Mouse (Mus musculus) heart, postnatal 25 days (tissue): ENCODE data around the gene Shb. TPM values are rescaled to one million over a fixed set of nuclear protein-coding genes. Genes with fewer than 3 reads are reported as not detected.
"Not testable (repeated sequence)": the region's sequence is repeated elsewhere in the genome, so short reads cannot be mapped to it uniquely, and the experiment has no call there.

Experiments used
- DNase-seq: peaks from one replicate; pipeline ENCODE4 v3.0.0; 2022; ENCODE audit warnings: low spot score
- intact Hi-C: fragments of 180-260 bp; cut with DNase I; formaldehyde crosslinking; loops from one replicate; pipeline ENCODE4 v1.15.1; 2025
- microRNA-seq: library from miRNA; unstranded; fragments of <30 nt; microRNA quantifications from one replicate; pipeline ENCODE4 v1.2.0, GENCODE M21; 2022
- total RNA-seq, 2 experiments: library from RNA; stranded (reverse); gene quantifications; 2 replicates each; pipeline ENCODE4 v1.2.3; 2021

Gene Shb
- total RNA-seq, 2 experiments from 2014 or later = 34.9 to 37.7 TPM

DNA sequence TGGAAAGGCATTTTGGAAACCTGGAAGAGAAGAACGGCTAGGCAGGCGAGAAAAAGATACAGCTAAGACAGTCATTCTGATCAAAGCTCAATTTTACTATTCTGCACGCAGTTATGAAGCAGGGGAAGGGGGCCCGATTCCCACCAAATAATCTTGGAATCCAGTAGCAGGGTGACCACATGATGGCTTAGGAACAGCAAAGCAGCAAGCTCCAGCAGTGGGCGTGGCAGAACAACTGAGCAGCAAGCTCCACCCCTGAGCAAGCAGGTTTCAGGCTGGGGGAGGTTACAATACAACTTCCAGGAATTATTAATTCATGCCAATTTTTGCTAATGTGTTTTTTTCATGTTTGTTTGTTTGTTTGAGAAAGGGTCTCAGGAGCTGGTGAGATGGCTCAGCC lies 145.0 kb downstream of the Shb start:
- intact Hi-C loops, DNase-seq: not testable (repeated sequence)

DNA sequence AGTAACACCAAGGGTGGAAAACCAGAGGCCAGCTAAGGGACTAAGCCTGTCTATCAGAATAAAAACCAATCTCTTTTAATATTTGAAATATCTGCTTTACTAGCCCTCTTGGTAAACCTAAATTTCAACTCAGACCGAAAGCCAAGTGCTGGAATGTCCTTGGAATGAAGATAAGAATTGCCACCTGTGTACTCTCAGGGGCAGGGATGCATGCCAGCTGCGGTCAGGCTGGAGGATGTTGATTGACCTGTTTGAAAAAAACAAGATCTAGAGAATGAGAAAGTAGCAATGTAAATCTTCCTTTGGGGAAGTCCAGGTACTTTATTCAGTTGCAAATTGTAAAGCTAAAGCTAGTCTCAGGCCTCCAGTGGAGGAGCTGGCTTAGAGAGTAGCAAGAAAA lies 150.1 kb downstream of the Shb start:
- intact Hi-C loops, DNase-seq: not testable (repeated sequence)

DNA sequence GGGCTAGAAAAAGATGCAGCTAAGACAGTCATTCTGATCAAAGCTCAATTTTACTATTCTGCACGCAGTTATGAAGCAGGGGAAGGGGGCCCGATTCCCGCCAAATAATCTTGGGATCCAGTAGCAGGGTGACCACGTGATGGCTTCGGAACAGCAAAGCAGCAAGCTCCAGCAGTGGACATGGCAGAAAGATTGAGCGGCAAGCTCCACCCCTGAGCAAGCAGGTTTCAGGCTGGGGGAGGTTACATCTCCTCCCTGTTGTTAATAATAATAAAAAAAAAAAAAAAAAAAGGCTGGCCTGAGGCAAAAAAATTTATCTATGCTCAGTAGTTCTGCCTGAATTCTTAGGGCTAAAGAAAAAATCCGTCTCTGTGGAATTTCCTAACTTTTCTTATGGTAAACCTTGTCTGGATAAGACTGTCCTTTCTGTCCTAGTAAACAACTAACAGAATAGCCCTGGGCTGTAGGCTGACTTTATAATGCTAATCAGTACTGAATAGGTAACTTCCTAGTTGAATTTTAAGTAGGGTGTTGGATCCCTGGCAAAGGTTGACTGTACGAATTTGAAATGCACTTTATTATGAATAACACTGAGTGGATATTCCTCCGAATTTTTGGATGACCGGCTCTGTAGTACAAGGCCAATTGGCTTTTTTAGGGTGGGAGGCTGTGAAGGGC lies 151.2 kb downstream of the Shb start:
- intact Hi-C loops = not testable (repeated sequence)

DNA sequence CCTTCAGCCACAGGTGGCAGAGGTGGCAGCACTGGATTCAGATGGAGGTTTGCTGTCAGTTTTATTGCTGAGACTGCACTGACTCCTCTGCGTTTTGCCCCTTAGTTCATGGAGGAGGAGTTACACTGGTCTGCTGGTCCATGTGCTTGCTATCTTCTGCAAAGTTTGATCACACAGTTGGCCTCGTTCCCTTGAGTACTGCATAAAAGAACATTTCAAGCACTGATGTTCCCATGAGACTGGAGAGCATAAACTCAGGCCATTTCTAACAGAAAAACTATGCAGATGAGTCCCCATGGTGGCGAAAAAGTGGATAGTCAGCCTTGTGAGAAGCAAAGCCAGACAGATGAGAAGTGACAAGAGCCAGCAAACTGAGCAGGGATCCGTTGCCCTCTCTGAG lies 155.7 kb downstream of the Shb start:
- intact Hi-C loops = no loop called here
- DNase-seq = no peak

More for the DNA sequence above, 151.2 kb downstream of the Shb start:
- not testable (repeated sequence) for DNase-seq

DNA sequence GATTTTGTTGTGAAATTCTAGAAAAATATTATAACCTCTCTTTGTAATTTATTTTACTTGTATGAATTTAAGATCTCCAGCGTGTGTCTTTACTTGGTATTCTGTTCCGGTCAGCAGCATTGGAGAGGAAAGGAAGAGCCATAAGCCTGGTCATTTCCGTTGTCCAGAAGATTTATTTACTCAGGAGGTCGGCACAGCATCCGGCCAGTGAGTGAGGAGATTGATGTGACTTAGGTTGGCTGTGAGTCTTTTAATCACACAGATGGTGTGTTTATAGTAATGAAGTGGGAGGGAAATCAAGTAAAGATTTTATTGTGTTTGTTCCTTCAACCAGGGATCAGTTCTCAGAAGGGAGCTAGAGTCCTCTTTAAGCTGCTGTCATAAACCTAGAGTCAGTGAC lies 157.4 kb downstream of the Shb start:
- no peak for DNase-seq
- intact Hi-C loops = no loop called here

Small RNA genes within 50 kb of the gene (microRNA-seq; reads per million reads assigned to microRNA genes)
- gene Gm22518 (not detected), gene Gm25692 (not detected)

Other genes with a start within 250 kb of the Shb start
- gene Trmt10b, start 235.3 kb downstream of the Shb start, total RNA-seq = 1 to 10 TPM; 3.5 to 6.2 TPM
- 10 to 100 TPM; 12.5 to 14.3 TPM for gene Dcaf10, start 190.4 kb downstream of the Shb start, total RNA-seq
- 10 to 100 TPM; 12.6 to 14.2 TPM for gene Exosc3, start 189.7 kb downstream of the Shb start, total RNA-seq
- 100 to 1,000 TPM; 105 to 128 TPM for gene Slc25a51, start 123.7 kb downstream of the Shb start, total RNA-seq